Mouse (Mus musculus) megakaryocyte, adult 5-6 weeks (primary cell): ENCODE results near the gene Clcn7. TPM values are rescaled to one million over a fixed set of nuclear protein-coding genes. Genes with fewer than 3 reads are reported as not detected.

ENCODE experiments used
- ATAC-seq: 2 replicates; pipeline ENCODE4 v1.8.0; 2016; ENCODE audit warnings: mild to moderate bottlenecking, inconsistent platforms; ENCODE audit not compliant: poor library complexity, severe bottlenecking
- total RNA-seq, 2 experiments: library from RNA; stranded (forward) in 1 of 2; stranded (reverse) in 1 of 2; fragments of 153-499, 151-499 nt in 1 of 2; fragments of 221-1000, 200-1000 nt in 1 of 2; gene quantifications; 2 replicates each; pipeline versions ENCODE4 v1.2.3 to v1.2.4; 2015 to 2017

Clcn7 gene
- total RNA-seq, 2 experiments from 2014 or later, result 13.1 to 16.6 TPM

GRCm38 (mm10) chr17:25210006-25210405, 76.8 kb downstream of the Clcn7 start:
- ATAC-seq, result no peak

- no peak for ATAC-seq
These were observed 77.7 kb downstream of the Clcn7 start for GRCm38 (mm10) chr17:25210680-25211466.

GRCm38 (mm10) chr17:25211705-25212104, 78.5 kb downstream of the Clcn7 start:
- no peak for ATAC-seq

Other genes with a start within 250 kb of the Clcn7 start
- gene Nubp2, start 247.0 kb upstream of the Clcn7 start, total RNA-seq (2015), result 74.4 and 76.3 TPM in 2 replicates
- gene Nubp2, start 247.0 kb upstream of the Clcn7 start, total RNA-seq (2017), result 39.8 and 43.2 TPM in 2 replicates
- 17.1 and 19.8 TPM in 2 replicates for gene Spsb3, start 246.7 kb upstream of the Clcn7 start, total RNA-seq (2015)
- gene Spsb3, start 246.7 kb upstream of the Clcn7 start, total RNA-seq (2017), result 11.1 and 11.9 TPM in 2 replicates
- gene Eme2, start 238.3 kb upstream of the Clcn7 start, total RNA-seq (2015), result 2.2 and 5.8 TPM in 2 replicates
- gene Eme2, start 238.3 kb upstream of the Clcn7 start, total RNA-seq (2017), result 13.5 and 17.4 TPM in 2 replicates
- 30.0 and 30.1 TPM in 2 replicates for gene Mrps34, start 238.3 kb upstream of the Clcn7 start, total RNA-seq (2015)
- 12.9 and 18.9 TPM in 2 replicates for gene Mrps34, start 238.3 kb upstream of the Clcn7 start, total RNA-seq (2017)
- 27.2 and 28.2 TPM in 2 replicates for gene Nme3, start 236.9 kb upstream of the Clcn7 start, total RNA-seq (2015)
- gene Nme3, start 236.9 kb upstream of the Clcn7 start, total RNA-seq (2017), result 40.9 and 45.5 TPM in 2 replicates
- gene Mapk8ip3, start 196.4 kb upstream of the Clcn7 start, total RNA-seq (2015), result 17.3 and 17.6 TPM in 2 replicates
- 20.1 and 36.1 TPM in 2 replicates for gene Mapk8ip3, start 196.4 kb upstream of the Clcn7 start, total RNA-seq (2017)
- 60.9 and 63.8 TPM in 2 replicates for gene Jpt2, start 172.7 kb upstream of the Clcn7 start, total RNA-seq (2015)
- gene Jpt2, start 172.7 kb upstream of the Clcn7 start, total RNA-seq (2017), result 54.0 and 55.0 TPM in 2 replicates
- gene Cramp1l, start 117.6 kb upstream of the Clcn7 start, total RNA-seq (2015), result 17.7 and 18.1 TPM in 2 replicates
- 9.8 and 10.2 TPM in 2 replicates for gene Cramp1l, start 117.6 kb upstream of the Clcn7 start, total RNA-seq (2017)
- gene Ift140, start 117.3 kb upstream of the Clcn7 start, total RNA-seq (2015), result 6.4 and 8.1 TPM in 2 replicates
- gene Ift140, start 117.3 kb upstream of the Clcn7 start, total RNA-seq (2017), result 9.9 and 17.2 TPM in 2 replicates
- gene Tmem204, start 49.8 kb upstream of the Clcn7 start, total RNA-seq (2015), result not detected in 2 replicates
- gene Tmem204, start 49.8 kb upstream of the Clcn7 start, total RNA-seq (2017), result not detected in 2 replicates
- gene Telo2, start 17.4 kb upstream of the Clcn7 start, total RNA-seq (2015), result 3.9 and 4.4 TPM in 2 replicates
- 8.8 and 11.3 TPM in 2 replicates for gene Telo2, start 17.4 kb upstream of the Clcn7 start, total RNA-seq (2017)
- not detected in 2 replicates for gene Ptx4, start 12.6 kb upstream of the Clcn7 start, total RNA-seq (2015)
- gene Ptx4, start 12.6 kb upstream of the Clcn7 start, total RNA-seq (2017), result not detected in 2 replicates
- not detected in 2 replicates for gene Ccdc154, start 29.1 kb downstream of the Clcn7 start, total RNA-seq (2015)
- gene Ccdc154, start 29.1 kb downstream of the Clcn7 start, total RNA-seq (2017), result 0.11 TPM in 1 of 2 replicates, not detected in the other
- not detected in 2 replicates for gene Gm38655, start 42.1 kb downstream of the Clcn7 start, total RNA-seq (2015)
- not detected in 2 replicates for gene Gm38655, start 42.1 kb downstream of the Clcn7 start, total RNA-seq (2017)
- gene BC003965, start 51.2 kb downstream of the Clcn7 start, total RNA-seq (2015), result 9.7 and 10.8 TPM in 2 replicates
- 2.7 and 5.9 TPM in 2 replicates for gene BC003965, start 51.2 kb downstream of the Clcn7 start, total RNA-seq (2017)
- 7.3 and 7.7 TPM in 2 replicates for gene Unkl, start 55.0 kb downstream of the Clcn7 start, total RNA-seq (2015)
- 7.3 and 10.5 TPM in 2 replicates for gene Unkl, start 55.0 kb downstream of the Clcn7 start, total RNA-seq (2017)
- gene Gnptg, start 106.7 kb downstream of the Clcn7 start, total RNA-seq (2015), result 17.1 and 19.0 TPM in 2 replicates
- 12.3 and 13.0 TPM in 2 replicates for gene Gnptg, start 106.7 kb downstream of the Clcn7 start, total RNA-seq (2017)
- gene Tsr3, start 106.8 kb downstream of the Clcn7 start, total RNA-seq (2015), result 7.3 and 9.2 TPM in 2 replicates
- gene Tsr3, start 106.8 kb downstream of the Clcn7 start, total RNA-seq (2017), result 15.0 and 22.8 TPM in 2 replicates
- 3.3 and 3.7 TPM in 2 replicates for gene Baiap3, start 123.0 kb downstream of the Clcn7 start, total RNA-seq (2015)
- 1.8 and 4.0 TPM in 2 replicates for gene Baiap3, start 123.0 kb downstream of the Clcn7 start, total RNA-seq (2017)
- 270 and 309 TPM in 2 replicates for gene Ube2i, start 141.2 kb downstream of the Clcn7 start, total RNA-seq (2015)
- 214 and 226 TPM in 2 replicates for gene Ube2i, start 141.2 kb downstream of the Clcn7 start, total RNA-seq (2017)
- 432 and 451 TPM in 2 replicates for gene Prss34, start 165.0 kb downstream of the Clcn7 start, total RNA-seq (2015)
- gene Prss34, start 165.0 kb downstream of the Clcn7 start, total RNA-seq (2017), result 249 and 277 TPM in 2 replicates
- 0.18 and 1.8 TPM in 2 replicates for gene Prss28, start 175.3 kb downstream of the Clcn7 start, total RNA-seq (2015)
- 1.3 and 2.0 TPM in 2 replicates for gene Prss28, start 175.3 kb downstream of the Clcn7 start, total RNA-seq (2017)
- not detected in 2 replicates for gene Prss29, start 185.3 kb downstream of the Clcn7 start, total RNA-seq (2015)
- gene Prss29, start 185.3 kb downstream of the Clcn7 start, total RNA-seq (2017), result not detected in 2 replicates
- gene Tpsab1, start 212.2 kb downstream of the Clcn7 start, total RNA-seq (2015), result not detected in 2 replicates
- not detected in 2 replicates for gene Tpsab1, start 212.2 kb downstream of the Clcn7 start, total RNA-seq (2017)
- not detected in 2 replicates for gene Tpsb2, start 232.9 kb downstream of the Clcn7 start, total RNA-seq (2015)
- not detected in 2 replicates for gene Tpsb2, start 232.9 kb downstream of the Clcn7 start, total RNA-seq (2017)
- not detected in 2 replicates for gene Tpsg1, start 235.9 kb downstream of the Clcn7 start, total RNA-seq (2015)
- not detected in 2 replicates for gene Tpsg1, start 235.9 kb downstream of the Clcn7 start, total RNA-seq (2017)